11 mouse cellular contexts compared by ENCODE assay signal in the genomic region with DNA sequence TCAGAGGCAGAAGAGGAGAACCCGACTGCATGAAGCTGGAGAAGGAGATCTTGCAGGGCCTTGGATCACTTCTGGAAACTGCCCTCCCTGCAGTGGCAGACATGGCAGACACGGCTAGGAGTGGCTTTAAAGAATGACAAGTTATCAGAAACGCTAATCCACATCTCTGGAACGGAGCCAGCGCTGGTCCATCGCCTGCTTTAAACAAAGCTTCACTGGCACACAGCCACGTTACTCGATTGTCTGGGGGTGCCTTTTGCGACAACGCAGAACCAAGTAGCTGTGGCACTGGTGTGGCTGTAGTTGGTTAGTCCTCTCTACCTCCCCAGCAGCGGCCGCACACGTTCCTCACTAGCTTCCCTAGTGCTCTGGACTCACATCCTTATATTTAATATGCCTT.
DNase-seq lines count a peak whose midpoint lies in the region; ATAC-seq lines count a peak whose summit lies in the region.
"Had no signal": no experiment of that assay in that cellular context is flagged by ENCODE, and none has a peak within 500 bp of the region (broad histone marks: within the 10 kb centered on the region; RNA-seq: fewer than 3 reads in every experiment).

No protein-coding gene starts in this region.

- peak; percentile 55 to 58 for DNase-seq in cerebellum, postnatal 10 days
- DNase-seq in cerebellum, adult 8-10 months, result no peak
- no peak for DNase-seq in hindbrain, embryonic 10.5 days (ENCODE audit: low spot score)
- peak; percentile 30 for DNase-seq in right cerebral cortex, postnatal 14 days
- DNase-seq in right cerebral cortex, adult 2 months (ENCODE audit: low spot score in 2 of 2), result no peak
- DNase-seq in urinary bladder, postnatal 14 days (ENCODE audit: low spot score), result no peak
- no peak for DNase-seq in ovary, postnatal 14 days (ENCODE audit: low spot score)
- DNase-seq: thymus, postnatal 4 days had no signal

- H3K9ac ChIP-seq in hindbrain, embryonic 12.5 days, result no peak overlapping the region
- H3K9ac ChIP-seq: liver, embryonic 15.5 days had no signal

- ATAC-seq in hindbrain, embryonic 12.5 days (ENCODE audit: low FRiP score), result peak; percentile 38; the same call in 1 of the 2 replicates

- WGBS in hindbrain, embryonic 12.5 days, result 64% methylated on average over 13 of the region's 13 CpGs
- 80% methylated on average over 13 of the region's 13 CpGs for WGBS in hindbrain, embryonic 10.5 days

- no peak overlapping the region for H3K4me2 ChIP-seq in hindbrain, embryonic 12.5 days (replicated peaks)
- H3K4me2 ChIP-seq: liver, embryonic 15.5 days had no signal

- H3K4me3 ChIP-seq in hindbrain, embryonic 12.5 days, result no peak overlapping the region
- H3K4me3 ChIP-seq in hindbrain, embryonic 10.5 days, result no peak overlapping the region
- H3K4me3 ChIP-seq: liver, embryonic 15.5 days had no signal

- peaks cover 9% of the 10 kb centered on the region; the same call in 1 of the 2 replicates for H3K4me1 ChIP-seq in hindbrain, embryonic 12.5 days
- H3K4me1 ChIP-seq in hindbrain, embryonic 10.5 days (replicated peaks), result no peaks in the 10 kb centered on the region
- H3K4me1 ChIP-seq: liver, embryonic 15.5 days had no signal

- no peak overlapping the region for H3K27ac ChIP-seq in hindbrain, embryonic 12.5 days
- no peak overlapping the region for H3K27ac ChIP-seq in hindbrain, embryonic 10.5 days
- H3K27ac ChIP-seq: liver, embryonic 15.5 days had no signal

- H3K27me3 ChIP-seq in hindbrain, embryonic 12.5 days, result no peaks in the 10 kb centered on the region
- H3K27me3 ChIP-seq in hindbrain, embryonic 10.5 days (ENCODE audit: insufficient read depth, poor library complexity, severe bottlenecking), result no peaks in the 10 kb centered on the region
- H3K27me3 ChIP-seq: liver, embryonic 15.5 days had no signal

- H3K36me3 ChIP-seq in hindbrain, embryonic 12.5 days, result no peaks in the 10 kb centered on the region
- no peaks in the 10 kb centered on the region for H3K36me3 ChIP-seq in hindbrain, embryonic 10.5 days
- H3K36me3 ChIP-seq: G1E; liver, embryonic 15.5 days had no signal

- H3K9me3 ChIP-seq in hindbrain, embryonic 12.5 days (replicated peaks), result no peaks in the 10 kb centered on the region
- H3K9me3 ChIP-seq in hindbrain, embryonic 10.5 days, result no peaks in the 10 kb centered on the region
- H3K9me3 ChIP-seq: G1E; liver, embryonic 15.5 days had no signal

Comparison
In these comparisons a context has a peak if more than half of its experiments do, and no peak if none do; other contexts are left out.
1. DNase-seq: peak in cerebellum, postnatal 10 days (2 of 2) and right cerebral cortex, postnatal 14 days (single experiment); none in cerebellum, adult 8-10 months (single experiment), hindbrain, embryonic 10.5 days (single experiment), right cerebral cortex, adult 2 months (0 of 2), urinary bladder, postnatal 14 days (single experiment) and ovary, postnatal 14 days (single experiment).